Mouse (Mus musculus) ovary, adult 10 weeks (tissue): Measurements from ENCODE around the gene Rae1. TPM values are rescaled to one million over a fixed set of nuclear protein-coding genes. Genes with fewer than 3 reads are reported as not detected.

ENCODE experiments used
- polyA plus RNA-seq: library from polyadenylated mRNA; stranded (reverse); fragments of 350-450 nt; fragmentation: Illumina TruSeq; extraction: RNeasy Lipid Tissue Mini Kit (QIAGEN cat#74804); gene quantifications from one replicate; pipeline ENCODE4 v1.2.3, GENCODE M21; 2014

Rae1 gene
- polyA plus RNA-seq, result 59.8 TPM

GRCm38 (mm10) chr2:172999630-173000284 is at the start of gene Rae1:
TSS of gene Rae1 (plus strand) at chr2:173000117.

GRCm38 (mm10) chr2:172977409-172978130 is 22.3 kb upstream of the Rae1 start, which contains the start of gene Spo11:
TSS of gene Spo11 (plus strand) at chr2:172977700.

GRCm38 (mm10) chr2:173020430-173020829 is 20.5 kb downstream of the Rae1 start, which contains the start of gene Rbm38:
TSS of gene Rbm38 (plus strand) at chr2:173020498.

Other genes starting within 250 kb of the Rae1 start
- gene Bmp7, start 59.8 kb upstream of the Rae1 start, polyA plus RNA-seq, result 1.00 TPM
- not detected for gene Spo11, start 22.4 kb upstream of the Rae1 start, polyA plus RNA-seq
- 0.51 TPM for gene Rbm38, start 20.4 kb downstream of the Rae1 start, polyA plus RNA-seq
- gene Ctcfl, start 119.4 kb downstream of the Rae1 start, polyA plus RNA-seq, result not detected
- gene Pck1, start 152.9 kb downstream of the Rae1 start, polyA plus RNA-seq, result 3.6 TPM
- gene Zbp1, start 218.8 kb downstream of the Rae1 start, polyA plus RNA-seq, result 1.7 TPM